Mouse (Mus musculus) heart, embryonic 11.5 days (tissue): ENCODE measurements around the gene Slc35b4. TPM values are rescaled to one million over a fixed set of nuclear protein-coding genes. Genes with fewer than 3 reads are reported as not detected.

ENCODE experiments used
- ATAC-seq: fragments of 200-750 bp; cut with Nextera tagmentation; replicated peaks from 2 replicates; pipeline ENCODE4 v1.8.0; 2017; ENCODE audit warnings: moderate library complexity; ENCODE audit not compliant: insufficient number of reproducible peaks, low FRiP score, low TSS enrichment
- H3K27ac ChIP-seq: fragments of 300-500 bp; sonication (generic); 2 replicates; pipeline ENCODE4 v1.5.1; 2014; ENCODE audit warnings: mild to moderate bottlenecking, low read depth, low read length
- H3K27me3 ChIP-seq: fragments of 300-500 bp; sonication (generic); 2 replicates; pipeline ENCODE4 v1.6.1; 2014; ENCODE audit warnings: mild to moderate bottlenecking, low read length, mixed read lengths; ENCODE audit not compliant: control insufficient read depth, insufficient read depth
- H3K36me3 ChIP-seq: fragments of 300-500 bp; sonication (generic); 2 replicates; pipeline ENCODE4 v1.6.1; 2014; ENCODE audit warnings: mild to moderate bottlenecking, low read length, moderate library complexity, mixed read lengths; ENCODE audit not compliant: control insufficient read depth, insufficient read depth
- H3K4me1 ChIP-seq: fragments of 300-500 bp; sonication (generic); 2 replicates; pipeline ENCODE4 v1.6.1; 2014; ENCODE audit warnings: low read length; ENCODE audit not compliant: control insufficient read depth, insufficient read depth
- H3K4me2 ChIP-seq: fragments of 300-500 bp; sonication (generic); 2 replicates; pipeline ENCODE4 v1.6.1; 2014; ENCODE audit warnings: mild to moderate bottlenecking, moderate library complexity
- H3K4me3 ChIP-seq: fragments of 300-500 bp; sonication (generic); 2 replicates; pipeline ENCODE4 v1.5.1; 2014; ENCODE audit warnings: low read depth, low read length
- H3K9ac ChIP-seq: fragments of 300-500 bp; sonication (generic); 2 replicates; pipeline ENCODE4 v1.6.1; 2014; ENCODE audit warnings: mild to moderate bottlenecking, low read depth, low read length, moderate library complexity
- H3K9me3 ChIP-seq: fragments of 300-500 bp; sonication (generic); replicated peaks from 2 replicates; pipeline ENCODE4 v1.6.1; 2016; ENCODE audit warnings: low read length; ENCODE audit not compliant: control insufficient read depth
- WGBS: fragments of 180-500 bp; shearing (Covaris S2); extraction: QIAGEN DNeasy Blood & Tissue Kit; methylation state at CpG from one replicate; pipeline ENCODE4 v1.1.7; 2014; ENCODE audit not compliant: insufficient replicate concordance; 5-methylcytosine and 5-hydroxymethylcytosine counted together
- polyA plus RNA-seq: library from polyadenylated mRNA; unstranded; fragments of >200 nt; fragmentation: Nextera tagmentation; extraction: Ambion mirVana; gene quantifications from 2 replicates; pipeline ENCODE4 v1.2.1, GENCODE M21; 2014

Slc35b4 gene
- polyA plus RNA-seq, 1 experiment from 2014 or later: 44.6 TPM

GRCm38 (mm10) chr6:34153069-34154052 is 23.6 kb downstream of the Slc35b4 start:
- 66% methylated on average over 18 of the region's 18 CpGs for WGBS
- no peak overlapping the region for H3K4me2 ChIP-seq
- peaks cover 4% of the 10 kb centered on the region for H3K36me3 ChIP-seq

GRCm38 (mm10) chr6:34149821-34150220 is 27.1 kb downstream of the Slc35b4 start:
- Histone ChIP-seq H3K27ac (no peak overlapping the region), H3K4me3 (no peak overlapping the region), H3K4me2 (no peak overlapping the region), H3K4me1 (peaks cover 10% of the 10 kb centered on the region), H3K9ac (no peak overlapping the region), H3K36me3 (no peaks in the 10 kb centered on the region), H3K9me3 (no peaks in the 10 kb centered on the region), H3K27me3 (no peaks in the 10 kb centered on the region)
- no peak for ATAC-seq
- WGBS: 90% methylated on average over 1 of the region's 1 CpGs

More at GRCm38 (mm10) chr6:34153069-34154052, 23.6 kb downstream of the Slc35b4 start:
- Histone ChIP-seq H3K27ac (no peak overlapping the region), H3K4me3 (no peak overlapping the region), H3K9ac (no peak overlapping the region), H3K4me1 (peaks cover 27% of the 10 kb centered on the region), H3K9me3 (no peaks in the 10 kb centered on the region), H3K27me3 (no peaks in the 10 kb centered on the region)
- no peak for ATAC-seq

GRCm38 (mm10) chr6:34149066-34149465 is 27.8 kb downstream of the Slc35b4 start:
- H3K4me1 ChIP-seq: 0 out of 2 replicates have a peak, but pooled peaks cover 4% of the 10 kb centered on the region
- H3K9ac ChIP-seq: no peak overlapping the region
- no peak for ATAC-seq
- H3K27ac ChIP-seq: no peak overlapping the region
- no peaks in the 10 kb centered on the region for H3K27me3 ChIP-seq
- H3K4me2 ChIP-seq: no peak overlapping the region
- 84% methylated on average over 9 of the region's 9 CpGs for WGBS
- no peak overlapping the region for H3K4me3 ChIP-seq
- no peaks in the 10 kb centered on the region for H3K36me3 ChIP-seq
- H3K9me3 ChIP-seq: no peaks in the 10 kb centered on the region

- ATAC-seq: no peak
- WGBS: 66% methylated on average over 7 of the region's 7 CpGs
- Histone ChIP-seq H3K4me2 (no peak overlapping the region), H3K27ac (no peak overlapping the region), H3K9ac (no peak overlapping the region), H3K9me3 (no peaks in the 10 kb centered on the region), H3K36me3 (no peaks in the 10 kb centered on the region), H3K27me3 (no peaks in the 10 kb centered on the region), H3K4me3 (no peak overlapping the region), H3K4me1 (no peaks in the 10 kb centered on the region)
Measured at GRCm38 (mm10) chr6:34148639-34149038, 28.3 kb downstream of the Slc35b4 start.

GRCm38 (mm10) chr6:34148021-34148420 is 28.9 kb downstream of the Slc35b4 start:
- H3K27me3 ChIP-seq: no peaks in the 10 kb centered on the region
- H3K27ac ChIP-seq: no peak overlapping the region
- no peaks in the 10 kb centered on the region for H3K9me3 ChIP-seq
- no peak overlapping the region for H3K9ac ChIP-seq
- no peak for ATAC-seq
- H3K36me3 ChIP-seq: no peaks in the 10 kb centered on the region
- no peak overlapping the region for H3K4me2 ChIP-seq
- no peaks in the 10 kb centered on the region for H3K4me1 ChIP-seq
- WGBS: 63% methylated on average over 3 of the region's 3 CpGs
- H3K4me3 ChIP-seq: no peak overlapping the region

GRCm38 (mm10) chr6:34146042-34146441 is 30.9 kb downstream of the Slc35b4 start:
- no peaks in the 10 kb centered on the region for H3K4me1 ChIP-seq
- no peak overlapping the region for H3K27ac ChIP-seq
- H3K4me2 ChIP-seq: no peak overlapping the region
- WGBS: 56% methylated on average over 6 of the region's 6 CpGs
- H3K36me3 ChIP-seq: no peaks in the 10 kb centered on the region
- H3K9me3 ChIP-seq: no peaks in the 10 kb centered on the region
- H3K9ac ChIP-seq: no peak overlapping the region
- H3K27me3 ChIP-seq: no peaks in the 10 kb centered on the region
- no peak overlapping the region for H3K4me3 ChIP-seq
- ATAC-seq: no peak

GRCm38 (mm10) chr6:34142931-34143330 is 34.0 kb downstream of the Slc35b4 start:
- no peaks in the 10 kb centered on the region for H3K9me3 ChIP-seq
- no peak for ATAC-seq
- no peak overlapping the region for H3K4me2 ChIP-seq
- 63% methylated on average over 11 of the region's 11 CpGs for WGBS
- H3K27me3 ChIP-seq: no peaks in the 10 kb centered on the region
- H3K4me1 ChIP-seq: no peaks in the 10 kb centered on the region
- H3K9ac ChIP-seq: no peak overlapping the region
- no peak overlapping the region for H3K27ac ChIP-seq
- no peaks in the 10 kb centered on the region for H3K36me3 ChIP-seq
- H3K4me3 ChIP-seq: no peak overlapping the region

- Histone ChIP-seq H3K27ac (no peak overlapping the region), H3K9ac (no peak overlapping the region), H3K36me3 (no peaks in the 10 kb centered on the region), H3K4me3 (no peak overlapping the region), H3K4me1 (no peaks in the 10 kb centered on the region), H3K9me3 (no peaks in the 10 kb centered on the region), H3K27me3 (no peaks in the 10 kb centered on the region), H3K4me2 (no peak overlapping the region)
- ATAC-seq: no peak
- WGBS: 77% methylated on average over 3 of the region's 3 CpGs
Measured at GRCm38 (mm10) chr6:34138366-34138765, 38.5 kb downstream of the Slc35b4 start.
